ENCODE assay signal across 9 mouse cellular contexts in the genomic region with DNA sequence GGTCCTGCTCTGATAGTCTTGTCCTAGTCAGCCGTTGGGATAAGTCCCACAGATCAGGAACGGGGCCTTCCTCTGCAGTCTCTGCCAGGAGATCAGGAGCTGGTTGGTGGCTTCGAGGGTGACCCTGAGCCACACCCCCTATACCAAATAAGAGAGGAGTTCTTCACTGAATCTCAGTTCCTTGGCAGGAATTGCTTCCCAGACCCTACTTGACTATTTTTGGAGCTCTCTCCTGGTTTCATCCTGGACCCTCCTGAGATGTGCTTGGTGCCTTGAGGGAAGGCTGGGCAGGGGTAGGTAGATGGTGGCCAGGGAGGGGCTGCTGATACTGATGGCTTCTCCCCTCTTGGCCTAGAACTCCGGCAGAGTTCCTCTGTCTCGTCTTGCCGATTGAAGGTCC. TPM values are rescaled to one million over a fixed set of nuclear protein-coding genes. Genes with fewer than 3 reads are reported as not detected.
DNase-seq lines count a peak whose midpoint lies in the region; ATAC-seq and TF ChIP-seq lines count a peak whose summit lies in the region.
"Had no signal": no experiment of that assay in that cellular context is flagged by ENCODE, and none has a peak within 500 bp of the region (broad histone marks: within the 10 kb centered on the region; RNA-seq: fewer than 3 reads in every experiment).

No protein-coding gene starts in this region.

- H3K4me1 ChIP-seq in kidney, embryonic 14.5 days (ENCODE audit: control insufficient read depth, insufficient read depth, low read length): peaks cover 13% of the 10 kb centered on the region
- no peaks in the 10 kb centered on the region; the same call in 1 of the 2 replicates for H3K4me1 ChIP-seq in bone marrow, adult 2 months (ENCODE audit: control insufficient read depth, insufficient read depth, low read length)
- peaks cover 46% of the 10 kb centered on the region for H3K4me1 ChIP-seq in hindbrain, embryonic 13.5 days (replicated peaks)
- H3K4me1 ChIP-seq in midbrain, embryonic 13.5 days (replicated peaks): peaks cover 44% of the 10 kb centered on the region

- H3K9me3 ChIP-seq in kidney, embryonic 14.5 days (ENCODE audit: control insufficient read depth, low read length): no peaks in the 10 kb centered on the region
- H3K9me3 ChIP-seq in hindbrain, embryonic 13.5 days: no peaks in the 10 kb centered on the region
- no peaks in the 10 kb centered on the region for H3K9me3 ChIP-seq in midbrain, embryonic 13.5 days

- H3K4me3 ChIP-seq in kidney, embryonic 14.5 days (ENCODE audit: low read length): peak overlapping the region; percentile 14; the same call in 1 of the 2 replicates
- H3K4me3 ChIP-seq in bone marrow, adult 2 months (replicated peaks; ENCODE audit: control insufficient read depth, low read depth, low read length): peak overlapping the region; percentile 65
- no peak overlapping the region for H3K4me3 ChIP-seq in hindbrain, embryonic 13.5 days
- H3K4me3 ChIP-seq in midbrain, embryonic 13.5 days (replicated peaks): no peak overlapping the region

- WGBS in kidney, embryonic 14.5 days: 74% methylated on average over 6 of the region's 6 CpGs
- 57% methylated on average over 6 of the region's 6 CpGs for WGBS in bone marrow, adult 2 months
- WGBS in hindbrain, embryonic 13.5 days: 83% methylated on average over 6 of the region's 6 CpGs
- WGBS in midbrain, embryonic 13.5 days: 89% methylated on average over 6 of the region's 6 CpGs

- peak overlapping the region; percentile 84 for H3K4me2 ChIP-seq in kidney, embryonic 14.5 days (replicated peaks; ENCODE audit: low read depth, low read length)
- H3K4me2 ChIP-seq in hindbrain, embryonic 13.5 days: peak overlapping the region; percentile 70; the same call in 1 of the 2 replicates
- peak overlapping the region; percentile 33; the same call in 1 of the 2 replicates for H3K4me2 ChIP-seq in midbrain, embryonic 13.5 days (replicated peaks)

- peaks cover 35% of the 10 kb centered on the region for H3K36me3 ChIP-seq in kidney, embryonic 14.5 days (ENCODE audit: control insufficient read depth, insufficient read depth, low read length)
- H3K36me3 ChIP-seq in hindbrain, embryonic 13.5 days: peaks cover 8% of the 10 kb centered on the region
- peaks cover 7% of the 10 kb centered on the region; the same call in 1 of the 2 replicates for H3K36me3 ChIP-seq in midbrain, embryonic 13.5 days

- ATAC-seq in kidney, embryonic 14.5 days (ENCODE audit: low FRiP score, low TSS enrichment): no peak
- no peak for ATAC-seq in hindbrain, embryonic 13.5 days (ENCODE audit: low FRiP score)
- no peak for ATAC-seq in midbrain, embryonic 13.5 days

- TF ChIP-seq CTCF in bone marrow, adult 2 months (IDR thresholded peaks at IDR 0.05; ENCODE audit: control insufficient read depth, insufficient read depth, low read length): no peak

- no peak for DNase-seq in kidney, postnatal 4 days
- DNase-seq in right cerebral cortex, adult 18-20 months: no peak
- DNase-seq in right cerebral cortex, postnatal 36 days (ENCODE audit: low spot score in 2 of 2): no peak
- DNase-seq in cerebellum, adult 9-10 months: no peak
- DNase-seq: embryo, embryonic 11 days had no signal

- no peaks in the 10 kb centered on the region for H3K27me3 ChIP-seq in kidney, embryonic 14.5 days (ENCODE audit: control insufficient read depth, insufficient read depth, low read length)
- peaks cover 18% of the 10 kb centered on the region for H3K27me3 ChIP-seq in hindbrain, embryonic 13.5 days
- peaks cover 9% of the 10 kb centered on the region; the same call in 1 of the 2 replicates for H3K27me3 ChIP-seq in midbrain, embryonic 13.5 days

- 0 out of 2 replicates have a peak overlapping the region, but pooled peaks have one; percentile 28 for H3K9ac ChIP-seq in kidney, embryonic 14.5 days (ENCODE audit: low read depth, low read length)
- H3K9ac ChIP-seq in hindbrain, embryonic 13.5 days: 0 out of 2 replicates have a peak overlapping the region, but pooled peaks have one; percentile 29
- 0 out of 2 replicates have a peak overlapping the region, but pooled peaks have one; percentile 32 for H3K9ac ChIP-seq in midbrain, embryonic 13.5 days (replicated peaks)

- no peak for TF ChIP-seq POLR2A in bone marrow, adult 2 months (IDR thresholded peaks at IDR 0.05; ENCODE audit: borderline replicate concordance, control insufficient read depth, low read depth, low read length)

- peak overlapping the region; percentile 88; the same call in 1 of the 2 replicates for H3K27ac ChIP-seq in kidney, embryonic 14.5 days (ENCODE audit: low read depth, low read length)
- H3K27ac ChIP-seq in bone marrow, adult 2 months (ENCODE audit: control insufficient read depth, insufficient read depth, low read depth, low read length, poor library complexity): peak overlapping the region; percentile 92
- peak overlapping the region; percentile 87 for H3K27ac ChIP-seq in hindbrain, embryonic 13.5 days
- H3K27ac ChIP-seq in midbrain, embryonic 13.5 days: peak overlapping the region; percentile 78

RNA-seq across cellular contexts. Expression of a gene that starts 3.2 kb away (rescaled TPM):
- polyA plus RNA-seq in kidney, embryonic 14.5 days (2014; fragmentation: Nextera tagmentation; extraction: Ambion mirVana): 156 and 193 TPM in 2 replicates
- polyA plus RNA-seq in bone marrow, adult 2 months (2011; ENCODE audit: insufficient read depth, insufficient read length, low replicate concordance, missing spikeins): 557 and 572 TPM in 2 replicates
- polyA plus RNA-seq in hindbrain, embryonic 13.5 days (2015; fragmentation: Nextera tagmentation; extraction: Ambion mirVana): 75.2 and 78.6 TPM in 2 replicates
- polyA plus RNA-seq in midbrain, embryonic 13.5 days (2015; fragmentation: Nextera tagmentation; extraction: Ambion mirVana): 51.9 and 52.5 TPM in 2 replicates

RNA-seq across cellular contexts. Expression of a gene that starts 18.4 kb away (rescaled TPM):
- polyA plus RNA-seq in kidney, embryonic 14.5 days (2014; fragmentation: Nextera tagmentation; extraction: Ambion mirVana): 0.19 and 0.46 TPM in 2 replicates
- polyA plus RNA-seq in bone marrow, adult 2 months (2011; ENCODE audit: insufficient read depth, insufficient read length, low replicate concordance, missing spikeins): 3.4 and 4.5 TPM in 2 replicates
- 4.4 and 8.5 TPM in 2 replicates for polyA plus RNA-seq in hindbrain, embryonic 13.5 days (2015; fragmentation: Nextera tagmentation; extraction: Ambion mirVana)
- polyA plus RNA-seq in midbrain, embryonic 13.5 days (2015; fragmentation: Nextera tagmentation; extraction: Ambion mirVana): 1.2 and 3.2 TPM in 2 replicates

RNA-seq across cellular contexts. Expression of a gene that starts 23.6 kb away (rescaled TPM):
- polyA plus RNA-seq in kidney, embryonic 14.5 days (2014; fragmentation: Nextera tagmentation; extraction: Ambion mirVana): 0.08 TPM in 1 of 2 replicates, not detected in the other
- polyA plus RNA-seq in bone marrow, adult 2 months (2011; ENCODE audit: insufficient read depth, insufficient read length, low replicate concordance, missing spikeins): 0.77 TPM in 1 of 2 replicates, not detected in the other
- not detected in 2 replicates for polyA plus RNA-seq in hindbrain, embryonic 13.5 days (2015; fragmentation: Nextera tagmentation; extraction: Ambion mirVana)
- polyA plus RNA-seq in midbrain, embryonic 13.5 days (2015; fragmentation: Nextera tagmentation; extraction: Ambion mirVana): not detected in 2 replicates

RNA-seq across cellular contexts. Expression of a gene that starts 40.5 kb away (rescaled TPM):
- polyA plus RNA-seq in kidney, embryonic 14.5 days (2014; fragmentation: Nextera tagmentation; extraction: Ambion mirVana): 23.8 and 27.1 TPM in 2 replicates
- polyA plus RNA-seq in bone marrow, adult 2 months (2011; ENCODE audit: insufficient read depth, insufficient read length, low replicate concordance, missing spikeins): 3.5 and 7.4 TPM in 2 replicates
- polyA plus RNA-seq in hindbrain, embryonic 13.5 days (2015; fragmentation: Nextera tagmentation; extraction: Ambion mirVana): 15.8 and 17.2 TPM in 2 replicates
- polyA plus RNA-seq in midbrain, embryonic 13.5 days (2015; fragmentation: Nextera tagmentation; extraction: Ambion mirVana): 16.7 and 19.7 TPM in 2 replicates

Comparison
In these comparisons a context has a peak if more than half of its experiments do, and no peak if none do; other contexts are left out.
1. H3K4me2 ChIP-seq: peak in every context shown above with its lines; median percentile 84 in kidney, embryonic 14.5 days; 70 in hindbrain, embryonic 13.5 days; 33 in midbrain, embryonic 13.5 days.
2. H3K4me3 ChIP-seq: peak in kidney, embryonic 14.5 days (single experiment) and bone marrow, adult 2 months (single experiment); none in hindbrain, embryonic 13.5 days (single experiment) and midbrain, embryonic 13.5 days (single experiment).
3. Peak in every context shown above with its lines, with median percentiles within 50 percentile points of each other: H3K27ac ChIP-seq and H3K9ac ChIP-seq.